Mouse (Mus musculus) layer of hippocampus, postnatal 10 days (tissue): Measurements from ENCODE around the gene Spib. TPM values are rescaled to one million over a fixed set of nuclear protein-coding genes. Genes with fewer than 3 reads are reported as not detected.

ENCODE experiments used
- DNase-seq, 2 experiments: peaks; one replicate each; pipeline ENCODE4 v3.0.0; 2021; ENCODE audit warnings: low spot score in 2 of 2
- long read RNA-seq: library from polyadenylated mRNA; stranded (forward); transcript quantifications from one replicate; pipeline ENCODE4 v2.0.0, GENCODE M21; 2023
- total RNA-seq, 2 experiments: library from RNA; stranded (reverse); gene quantifications; 2 replicates each; pipeline ENCODE4 v1.2.3; 2021

Gene Spib
- total RNA-seq = under 1 TPM in 1 of 2 experiments, not detected in 1; 0.11 TPM
- long read RNA-seq = 0 reads

DNA sequence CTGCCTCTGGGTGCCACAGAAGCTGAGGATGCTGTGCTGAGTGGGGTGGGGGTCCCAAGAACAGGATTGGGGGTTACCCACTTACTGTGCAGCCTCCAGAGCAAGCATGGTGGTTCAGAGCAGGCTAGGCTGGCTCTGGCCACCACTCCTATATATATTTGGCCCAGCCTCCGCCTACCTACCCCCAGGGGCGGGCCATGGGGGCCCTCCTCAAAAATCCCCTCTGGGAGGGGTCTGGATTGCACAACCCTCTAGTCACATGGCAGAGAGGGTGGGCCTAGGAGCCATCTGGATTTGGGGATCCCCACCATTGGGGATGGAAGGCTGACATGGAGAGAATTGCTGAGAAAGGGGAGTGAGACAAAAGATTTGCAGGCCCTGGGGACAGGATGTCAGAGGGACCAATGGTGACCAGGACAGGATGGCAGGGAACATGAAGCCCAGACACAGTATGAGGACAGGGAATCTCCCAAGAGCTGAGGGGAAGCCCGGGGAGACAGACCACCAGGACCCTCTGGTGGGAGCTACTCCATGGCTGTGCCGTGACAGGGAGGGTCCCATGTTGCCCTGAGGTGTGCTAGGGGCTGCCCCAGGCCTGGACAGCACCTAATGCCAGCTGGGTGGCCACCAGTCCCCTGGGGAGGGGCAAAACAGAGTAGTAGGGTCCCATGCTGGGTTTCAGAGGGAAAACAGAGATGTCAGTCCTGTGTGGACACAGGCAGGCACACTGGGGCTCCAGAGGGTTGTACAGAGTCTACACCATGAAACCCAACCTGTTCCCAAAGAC, at the start of gene Spib:
Spib (minus strand) TSS at position 126 of the 787 bp plus-strand sequence.
- no peak for DNase-seq

DNA sequence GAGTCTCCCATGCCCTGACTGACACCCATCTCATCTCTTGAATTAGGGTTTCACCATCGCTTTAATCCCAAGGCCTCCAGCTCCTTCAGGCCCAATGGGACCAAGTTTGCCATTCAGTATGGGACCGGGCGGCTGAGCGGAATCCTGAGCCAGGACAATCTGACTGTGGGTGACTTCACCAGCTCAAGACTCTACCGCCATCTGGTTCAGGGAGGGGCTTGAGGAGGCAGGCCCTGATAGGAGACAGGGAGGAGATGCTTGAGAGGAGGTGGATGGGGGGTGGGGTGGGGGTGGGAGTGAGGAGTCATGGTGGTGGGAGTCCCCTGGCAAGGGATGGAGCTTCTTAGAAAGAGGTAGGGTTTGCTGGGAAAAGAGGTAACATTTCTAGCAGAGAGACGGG, 49.8 kb upstream of the Spib start:
- DNase-seq = no peak

DNA sequence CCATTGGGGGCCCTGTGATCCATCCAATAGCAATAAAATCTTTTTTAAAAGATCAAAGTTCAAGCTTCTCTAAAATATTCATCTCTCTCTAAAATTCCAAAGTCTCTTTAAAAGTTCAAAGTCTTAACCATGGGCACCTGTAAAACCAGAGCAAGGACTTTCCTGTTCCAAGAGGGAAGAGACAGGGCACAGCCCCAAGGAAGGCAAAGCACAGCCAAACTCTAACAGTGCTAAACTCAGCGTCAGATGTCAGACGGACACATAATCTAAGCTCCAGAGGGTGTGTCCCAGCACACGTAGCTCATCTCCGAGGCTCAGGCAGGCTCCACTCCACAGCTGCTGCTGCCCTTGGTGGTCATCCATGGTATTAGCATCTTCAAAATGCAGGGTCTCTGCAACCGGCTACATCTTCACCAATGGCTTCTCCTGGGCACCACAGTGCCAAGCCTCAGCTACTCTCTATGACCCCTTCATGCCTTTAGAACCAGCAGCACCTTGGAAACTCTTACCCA, 44.5 kb upstream of the Spib start:
- no peak for DNase-seq

DNA sequence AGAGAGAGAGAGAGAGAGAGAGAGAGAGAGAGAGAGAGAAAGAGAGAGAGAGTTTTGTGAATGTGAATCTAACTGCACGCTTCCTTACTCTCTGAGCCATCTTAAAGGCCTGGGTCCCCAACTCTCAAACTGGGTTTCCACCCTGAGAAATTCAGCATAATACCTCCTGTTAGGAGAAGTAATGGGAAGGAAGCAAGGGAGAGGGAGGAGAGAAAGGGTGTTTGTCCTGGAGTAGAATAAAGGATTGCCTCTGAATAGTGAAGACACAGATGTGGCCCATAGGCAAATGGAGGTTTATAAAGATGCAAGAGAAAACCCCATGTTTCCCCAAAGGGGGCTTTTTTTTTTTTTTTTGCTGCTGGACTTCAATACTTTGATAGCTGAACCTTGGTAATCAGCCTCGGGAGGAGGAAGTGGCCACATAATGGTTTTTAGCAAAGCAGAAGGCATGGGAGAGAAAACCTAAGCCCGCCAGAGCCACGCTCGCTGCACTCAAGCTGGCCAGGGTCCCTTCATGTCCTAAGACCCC, 41.1 kb upstream of the Spib start:
- no peak for DNase-seq

DNA sequence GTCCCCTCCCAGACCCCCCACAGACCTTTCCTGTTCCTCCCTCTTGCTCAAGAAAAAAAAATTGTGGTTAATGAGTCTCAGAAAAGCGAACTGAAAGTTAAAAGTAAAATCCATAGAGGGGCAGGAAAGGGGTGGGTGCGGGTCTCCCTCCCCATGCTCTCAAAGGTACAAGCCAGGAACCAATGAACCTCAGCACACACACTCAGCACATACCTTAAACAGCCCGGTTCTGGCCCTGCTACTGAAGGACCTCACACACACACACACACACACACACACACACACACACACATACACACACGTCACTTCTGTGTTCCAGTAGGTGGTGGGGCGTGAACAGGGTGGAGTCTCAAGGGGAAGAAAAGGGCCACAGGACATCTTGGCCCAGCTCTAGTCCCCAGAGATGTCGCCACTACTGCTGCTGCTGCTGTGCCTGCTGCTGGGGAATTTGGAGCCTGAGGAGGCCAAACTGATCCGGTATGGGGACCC, 40.4 kb upstream of the Spib start, which contains the start of gene Napsa:
Napsa (plus strand) TSS at position 168 of the 489 bp plus-strand sequence.
- no peak for DNase-seq

DNA sequence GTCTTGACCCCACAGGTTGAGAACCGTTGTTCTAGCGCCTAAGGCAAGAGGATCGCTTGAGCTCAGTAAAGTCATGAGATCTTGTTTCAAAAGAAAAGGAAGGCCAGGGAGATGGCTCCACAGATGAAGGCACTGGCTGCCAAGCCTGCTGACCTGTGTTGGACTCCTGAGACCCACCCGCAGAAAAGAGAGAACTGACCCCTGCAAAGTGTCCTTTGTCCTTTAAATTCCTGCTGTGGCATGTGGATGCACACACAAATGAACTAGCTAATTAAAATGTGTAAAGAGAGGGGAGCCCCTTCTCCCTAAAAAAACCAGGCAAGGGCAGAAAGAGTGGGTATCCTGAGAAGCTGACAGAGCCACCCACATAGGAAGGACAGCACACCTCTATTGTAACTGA, 39.9 kb upstream of the Spib start:
- no peak for DNase-seq

DNA sequence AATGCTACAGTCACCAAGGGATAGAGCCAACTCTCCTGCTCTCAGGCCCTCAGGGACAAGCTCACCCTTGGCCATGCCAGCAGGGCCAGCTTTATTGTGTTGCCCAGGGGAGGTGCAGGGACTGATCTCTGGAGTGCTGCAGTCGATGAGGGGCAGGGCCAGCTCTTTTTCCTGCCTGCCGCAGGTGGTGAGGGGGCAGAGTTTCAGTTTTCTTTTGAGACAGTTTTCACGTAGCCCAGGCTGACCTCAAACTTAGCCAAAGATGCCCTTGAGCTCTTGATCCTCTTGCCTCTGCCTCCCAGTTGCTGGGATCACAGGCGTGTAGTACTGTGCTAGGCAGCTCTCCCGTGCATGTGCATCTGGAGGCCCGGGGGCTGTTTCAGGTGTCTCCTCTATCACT, 39.1 kb upstream of the Spib start:
- DNase-seq = no peak

DNA sequence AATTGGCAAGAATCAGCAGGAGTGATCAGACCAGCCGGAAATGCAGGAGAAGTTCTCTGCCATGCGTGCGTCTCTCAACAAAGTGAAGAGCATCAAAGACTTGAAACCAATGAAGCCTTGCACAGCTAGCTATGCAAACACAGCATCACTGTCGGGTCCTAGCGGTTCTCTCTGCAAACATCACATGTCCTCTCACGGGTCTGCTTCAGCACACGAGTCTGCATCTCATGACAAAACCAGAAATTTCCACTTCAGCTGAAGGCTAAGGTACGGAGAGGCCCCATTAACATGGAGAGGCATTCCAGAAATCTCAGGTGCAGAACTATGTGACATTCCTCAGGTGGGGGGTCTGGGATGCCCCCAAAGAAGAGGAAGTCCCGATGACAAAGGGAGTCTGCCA, 36.9 kb upstream of the Spib start:
- no peak for DNase-seq

DNA sequence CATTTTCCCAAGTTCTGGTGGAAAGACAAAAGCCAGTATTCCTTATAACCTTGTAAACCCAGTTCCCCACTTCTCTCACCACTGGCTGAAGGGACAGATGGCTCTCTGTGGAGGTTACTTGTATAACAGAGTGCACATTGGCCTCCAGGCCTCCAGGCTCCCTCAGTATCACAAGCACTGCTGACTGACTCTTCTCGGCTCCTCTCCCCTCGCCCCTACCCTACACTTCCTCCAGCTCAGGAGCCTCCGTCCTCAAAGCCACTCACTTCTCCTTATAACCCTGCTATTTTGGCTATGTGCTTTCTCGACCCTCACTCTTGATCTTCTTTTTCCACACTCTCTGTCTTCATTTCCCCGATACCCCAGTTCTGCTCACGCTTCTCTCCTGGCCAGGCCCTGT, 33.5 kb upstream of the Spib start:
- no peak for DNase-seq

DNA sequence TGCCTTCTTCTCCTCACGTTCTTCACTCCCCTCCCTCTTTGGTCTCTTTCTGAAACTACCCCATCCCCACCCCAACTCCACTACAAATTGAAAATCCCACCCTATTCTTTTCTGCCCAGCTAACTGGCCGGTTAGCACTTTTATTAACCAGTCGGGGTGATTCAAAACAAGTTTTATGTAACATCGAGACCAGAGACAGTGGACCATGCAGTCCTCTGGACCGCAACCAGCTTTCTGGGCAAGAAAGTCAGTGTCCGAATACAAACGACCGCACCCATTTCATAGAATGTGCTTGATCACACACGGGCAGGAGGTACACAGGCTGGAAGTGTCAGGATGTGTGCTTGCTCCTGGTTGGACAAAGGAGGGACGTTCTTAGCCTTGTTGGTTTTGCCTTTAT, 32.6 kb upstream of the Spib start:
- no peak for DNase-seq

DNA sequence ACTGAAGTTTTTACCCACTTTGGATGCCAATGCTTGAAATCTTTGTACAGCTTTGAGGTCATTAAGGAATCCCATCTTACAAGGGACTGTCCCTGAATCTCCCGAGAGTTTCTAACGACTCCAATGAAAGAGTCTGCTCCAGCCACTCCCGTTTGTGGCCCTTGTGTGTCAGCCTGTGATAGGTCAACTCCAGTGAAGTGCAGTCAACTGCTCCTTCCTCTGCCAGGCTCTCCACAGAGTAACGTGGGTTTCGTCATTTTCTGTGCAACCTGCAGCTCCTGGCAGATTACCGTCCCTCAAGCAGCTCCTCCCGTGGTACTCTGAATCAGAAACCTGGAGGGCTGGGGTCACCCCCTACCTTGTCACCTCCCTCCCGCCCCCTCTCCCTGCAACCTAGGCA, 31.4 kb upstream of the Spib start:
- DNase-seq = no peak

DNA sequence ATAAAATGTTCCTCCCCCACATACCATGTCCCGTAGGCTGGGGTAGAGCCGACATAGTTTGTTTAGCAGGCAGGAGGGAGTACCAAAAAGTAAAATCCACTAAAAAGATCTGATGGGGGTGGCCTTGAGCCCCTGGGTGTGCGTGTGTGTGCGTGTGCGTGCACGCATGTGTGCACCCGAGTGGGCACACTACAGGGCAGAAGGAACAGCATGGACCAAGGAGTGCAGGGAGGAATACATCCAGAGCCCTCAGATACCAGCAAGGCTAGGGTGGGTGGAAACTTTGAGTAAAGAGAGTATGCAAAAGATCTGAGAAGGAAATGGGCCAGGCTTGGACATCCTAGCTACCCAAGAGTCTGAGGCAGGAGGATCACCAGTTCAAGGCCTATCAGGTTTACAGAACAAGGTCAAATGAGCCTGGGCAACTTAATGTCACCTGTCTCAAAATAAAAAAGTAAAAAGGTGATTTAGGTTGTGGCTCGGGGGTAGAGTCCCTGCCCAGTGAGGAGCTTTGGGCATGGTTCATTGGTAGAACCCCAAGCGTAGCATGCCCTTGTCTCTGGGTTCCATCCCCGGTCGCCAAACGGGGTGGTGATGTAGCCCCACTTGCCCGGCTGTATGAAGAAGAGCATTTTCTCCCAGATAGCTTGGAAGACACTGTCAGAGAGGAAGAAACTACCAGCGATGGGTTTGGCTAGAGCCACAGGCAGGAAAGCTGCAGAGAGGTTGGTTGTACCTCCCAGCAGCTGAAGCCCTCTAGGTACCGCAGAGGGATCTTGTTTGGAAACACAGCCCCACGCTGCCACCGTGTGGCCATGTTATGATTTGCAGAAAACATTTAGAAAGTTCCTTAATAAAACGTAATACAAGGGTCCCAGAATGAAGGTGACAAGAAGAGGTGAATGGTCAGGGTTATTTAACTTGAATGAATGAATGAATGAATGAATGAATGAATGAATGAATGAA, 28.8 kb upstream of the Spib start:
- peak; percentile 86 for DNase-seq

DNA sequence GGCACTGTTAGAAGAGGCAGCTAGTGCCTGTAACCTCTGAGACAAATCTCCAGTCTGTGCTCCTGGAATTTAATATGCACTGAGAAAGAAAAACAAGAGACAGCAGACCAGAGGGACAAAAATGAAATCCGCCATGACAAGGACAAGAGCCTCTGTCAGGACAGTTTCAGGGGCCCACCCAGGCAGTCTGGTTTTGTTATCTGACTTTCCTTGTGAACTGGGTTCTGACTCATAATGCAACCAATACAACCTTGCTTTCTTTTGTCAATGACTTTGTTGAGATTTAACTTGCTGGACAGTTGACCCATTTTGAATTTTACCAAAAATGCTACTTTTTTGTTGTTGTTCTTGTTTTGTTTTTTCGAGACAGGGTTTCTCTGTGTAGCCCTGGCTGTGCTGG, 25.8 kb upstream of the Spib start:
- no peak for DNase-seq

DNA sequence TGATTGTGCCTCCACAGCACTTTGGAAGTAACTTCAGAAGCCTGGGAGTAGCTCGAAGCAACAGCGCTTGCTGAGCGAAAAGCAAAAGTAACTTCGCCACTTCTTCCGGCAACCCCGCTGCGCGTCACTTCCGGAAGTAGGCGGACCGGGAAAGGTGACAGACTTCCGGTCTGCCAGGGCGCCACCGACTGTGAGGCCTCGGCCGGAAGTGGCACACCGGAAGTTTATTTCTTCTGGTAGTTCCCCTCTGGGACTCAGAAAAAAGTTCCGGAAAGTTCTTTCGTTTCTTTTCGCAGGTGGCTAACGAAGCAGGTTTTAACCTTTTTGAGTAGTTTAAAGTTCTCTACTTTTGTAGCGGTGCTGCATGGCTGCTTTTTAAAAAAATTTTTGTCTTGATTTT, 22.0 kb upstream of the Spib start, which contains the start of gene Nr1h2:
Nr1h2 (minus strand) TSS at position 126 of the 400 bp plus-strand sequence.
- DNase-seq = peak; percentile 94 to 95

DNA sequence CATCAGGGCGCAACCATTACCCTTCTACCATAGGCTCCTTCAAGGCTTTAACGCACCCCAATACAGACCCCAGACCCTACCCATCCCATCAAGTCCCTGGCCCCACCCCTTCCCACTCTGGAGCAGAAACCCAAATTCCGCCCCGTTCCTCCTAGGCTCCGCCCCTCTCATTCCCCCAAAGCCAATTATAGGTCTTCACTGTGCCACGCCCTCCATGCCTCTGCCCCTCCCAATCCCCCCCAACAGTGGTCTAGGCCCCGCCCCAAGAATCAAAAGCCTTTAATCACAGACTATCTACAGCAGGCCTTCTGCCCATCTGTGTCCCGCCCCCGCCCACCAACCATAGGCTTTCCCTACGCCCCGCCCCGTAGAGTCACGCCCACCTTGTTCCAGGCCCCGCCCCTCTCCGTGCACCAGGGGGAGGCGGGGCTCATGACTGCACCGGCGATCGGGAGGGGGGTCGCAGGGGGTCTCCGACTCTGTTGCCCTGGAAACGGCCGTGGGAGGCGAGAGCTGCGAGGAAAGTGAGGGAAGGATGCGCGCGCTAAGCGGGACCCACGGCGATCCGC, 21.4 kb upstream of the Spib start:
- peak; percentile 78 to 83 for DNase-seq

DNA sequence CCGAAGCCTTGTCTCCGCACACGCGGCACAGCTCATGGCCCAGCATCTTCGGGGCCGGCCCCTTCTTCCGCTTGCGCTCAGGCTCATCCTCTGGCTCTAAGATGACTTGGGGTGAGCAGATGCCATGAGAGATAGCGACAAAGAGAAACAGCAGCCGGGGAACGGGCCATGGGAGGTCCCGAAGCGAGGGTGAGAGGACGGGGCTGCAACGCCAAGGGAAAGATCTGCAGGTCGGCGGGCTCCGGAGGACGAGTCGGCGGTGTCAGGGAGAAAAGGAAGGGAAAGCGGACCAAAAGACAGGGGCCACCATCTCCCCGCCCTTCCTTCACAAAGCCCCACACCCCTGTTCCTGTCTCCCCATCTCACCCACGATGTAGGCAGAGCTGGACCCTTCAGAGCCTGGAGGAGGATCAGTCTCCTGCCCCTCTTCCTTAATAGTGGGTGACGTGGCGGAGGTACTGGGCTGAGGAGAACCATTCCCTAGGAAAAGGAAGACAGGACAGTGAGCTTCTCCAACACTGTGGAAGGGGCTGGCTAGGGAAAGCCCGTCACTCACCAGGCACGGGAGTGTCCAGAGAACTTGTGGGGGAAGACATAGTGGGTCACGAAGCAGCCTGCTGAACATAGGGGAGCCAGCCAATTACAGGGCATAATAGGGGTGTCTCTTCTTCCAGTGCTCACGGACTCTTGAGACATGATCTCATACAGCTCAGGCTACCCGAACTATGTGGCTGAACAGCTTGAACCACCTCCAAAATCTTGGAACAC, 20.5 kb upstream of the Spib start:
- DNase-seq = no peak

DNA sequence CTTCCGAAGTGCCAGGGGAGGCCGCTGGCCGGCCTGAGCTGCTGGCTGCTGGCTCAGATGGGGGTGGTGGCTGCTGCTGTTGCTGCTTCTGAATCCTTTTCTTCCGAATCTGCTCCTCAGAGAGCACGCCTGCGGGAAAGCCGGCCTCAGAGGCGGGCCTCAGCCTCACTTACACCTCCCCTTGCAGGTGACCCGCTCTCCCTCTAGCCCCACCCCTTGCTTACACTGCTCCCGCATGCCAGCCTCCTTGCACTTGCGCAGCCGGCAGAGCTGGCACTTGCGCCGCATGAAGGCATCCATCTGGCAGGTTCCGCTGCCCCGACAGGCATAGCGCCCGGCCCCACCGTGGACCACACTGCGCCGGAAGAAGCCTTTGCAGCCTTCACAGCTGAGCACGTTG, 19.9 kb upstream of the Spib start:
- DNase-seq = peak in 1 of 2 experiments; percentile 41

DNA sequence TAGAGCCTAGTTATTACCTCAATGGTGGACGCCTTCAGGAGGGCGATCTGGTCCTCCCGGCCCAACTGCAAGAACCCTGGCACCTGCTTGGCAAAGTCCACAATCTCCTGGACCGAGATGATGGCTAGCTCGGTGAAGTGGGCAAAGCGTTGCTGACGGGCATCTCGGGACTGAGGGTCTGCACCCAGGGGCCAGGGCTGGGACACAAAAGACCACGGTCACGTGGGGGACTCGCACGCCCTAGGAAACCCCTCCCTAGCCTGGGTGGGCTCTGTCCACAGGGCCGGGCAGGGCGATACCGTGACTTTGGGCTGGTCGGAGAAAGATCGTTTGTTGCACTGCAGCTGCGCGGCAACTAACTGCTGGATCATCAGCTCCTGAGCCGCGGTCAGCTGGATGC, 19.4 kb upstream of the Spib start:
- DNase-seq = no peak

DNA sequence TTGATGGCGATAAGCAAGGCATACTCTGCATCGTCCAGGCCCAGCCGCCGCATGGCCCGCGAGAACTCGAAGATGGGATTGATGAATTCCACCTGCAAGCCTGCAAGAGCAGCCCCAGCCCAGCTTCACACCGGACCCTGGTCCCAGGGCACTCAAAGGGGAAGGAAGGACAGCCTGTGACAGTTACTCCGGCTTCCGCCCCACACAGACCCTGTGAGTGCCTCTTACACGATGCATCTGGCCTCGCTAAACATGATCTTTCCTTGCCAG, 18.5 kb upstream of the Spib start:
- no peak for DNase-seq

DNA sequence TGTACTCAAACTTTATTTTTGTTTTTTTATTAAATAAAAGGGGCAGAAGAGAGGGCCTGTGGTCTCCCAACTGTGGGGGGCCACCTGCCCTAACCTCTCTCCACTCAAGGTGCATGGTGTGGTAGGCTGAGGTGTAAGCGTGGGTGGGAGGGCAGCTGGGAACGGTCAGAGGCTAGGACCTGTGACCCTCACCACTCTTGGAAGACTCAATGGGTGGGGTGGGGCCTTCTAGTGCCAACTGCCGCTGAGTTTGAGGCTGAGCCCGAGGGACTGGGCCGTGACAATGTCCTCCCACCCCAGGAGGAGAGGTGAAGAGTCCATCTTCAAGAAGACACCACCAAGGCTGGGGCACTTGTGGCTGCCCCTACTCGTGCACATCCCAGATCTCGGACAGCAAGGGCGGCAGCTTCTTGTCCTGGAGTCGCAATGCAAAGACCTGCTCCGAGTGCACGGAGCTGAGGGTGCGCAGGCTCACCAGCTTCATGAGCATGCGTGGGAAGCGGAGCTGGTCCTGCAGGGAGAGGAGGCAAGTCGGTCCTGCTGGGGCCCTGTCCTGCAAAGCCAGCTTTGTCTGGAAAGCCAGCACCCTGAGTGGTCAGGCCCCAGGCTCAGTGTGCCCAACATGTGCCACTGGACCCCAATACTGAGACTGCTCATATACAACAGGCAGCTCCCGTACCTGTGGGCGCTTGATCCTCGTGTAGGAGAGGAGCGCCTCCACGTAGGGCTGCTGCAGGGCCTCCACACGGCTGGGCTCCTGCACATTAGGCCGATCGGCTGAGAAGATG, 17.9 kb upstream of the Spib start:
- DNase-seq = no peak
